Mouse (Mus musculus): ENCODE measurements at regions not wholly inside any gene's neighbourhood (a gene's known extent, or its start where the extent isn't known, plus 50 kb on each side); places are given as distances from the start of the nearest gene placed in this dataset.

- Histone ChIP-seq H3K4me3 (replicated peaks) (no peak overlapping the region), H3K4me1 (ENCODE audit: control insufficient read depth) (peaks cover 68% of the 10 kb centered on the region), H3K9me3 (ENCODE audit: control insufficient read depth, low read length) (no peaks in the 10 kb centered on the region), H3K27me3 (ENCODE audit: control insufficient read depth) (no peaks in the 10 kb centered on the region), H3K36me3 (ENCODE audit: control insufficient read depth) (no peaks in the 10 kb centered on the region)
- no peak for TF ChIP-seq TAL1 (IDR thresholded peaks at IDR 0.05; ENCODE audit: low read length)
- TF ChIP-seq GATA1 (IDR thresholded peaks at IDR 0.05; ENCODE audit: low read length) = no peak
These were observed 56.0 kb upstream of the Bmp2k start for GRCm38 (mm10) chr5:96941518-96941917.
